Mouse (Mus musculus) MEL (cell line): ENCODE data around the gene Tesk1. TPM values are rescaled to one million over a fixed set of nuclear protein-coding genes. Genes with fewer than 3 reads are reported as not detected.

Experiments
- DNase-seq: peaks from one replicate; pipeline ENCODE4 v3.0.0; 2011; ENCODE audit warnings: low read depth, low spot score
- H3K27ac ChIP-seq: 2 replicates; pipeline ENCODE4 v1.5.1; 2012; ENCODE audit warnings: low read depth, mild to moderate bottlenecking, control low read depth, low read length, moderate library complexity; ENCODE audit not compliant: control insufficient read depth
- H3K27me3 ChIP-seq, 2 experiments: fragments of 150-350 bp in 1 of 2; sonication (generic) in 1 of 2; 2 replicates each; pipeline ENCODE4 v1.6.1; 2012; ENCODE audit warnings: low read length in 2 of 2, mild to moderate bottlenecking in 2 of 2, improper control_type of control experiment in 1 of 2, moderate library complexity in 1 of 2; ENCODE audit not compliant: insufficient read depth in 2 of 2, control insufficient read depth in 1 of 2
- H3K36me3 ChIP-seq, 2 experiments: 2 replicates each; pipeline ENCODE4 v1.6.1; 2012 to 2014; ENCODE audit warnings: low read length in 2 of 2, improper control_type of control experiment in 1 of 2, inconsistent platforms in 1 of 2, mild to moderate bottlenecking in 1 of 2; ENCODE audit not compliant: insufficient read depth in 2 of 2, control insufficient read depth in 1 of 2
- H3K4me1 ChIP-seq, 2 experiments: fragments of 150-350 bp in 1 of 2; sonication (generic) in 1 of 2; 2 replicates each; pipeline ENCODE4 v1.6.1; 2012; ENCODE audit warnings: low read length in 2 of 2, improper control_type of control experiment in 1 of 2, mild to moderate bottlenecking in 1 of 2; ENCODE audit not compliant: insufficient read depth in 2 of 2, control insufficient read depth in 1 of 2
- H3K4me3 ChIP-seq, 2 experiments: fragments of 150-350 bp in 1 of 2; sonication (generic) in 1 of 2; 2 replicates each; pipeline ENCODE4 v1.5.1; 2012; ENCODE audit warnings: low read depth in 2 of 2, low read length in 2 of 2, mild to moderate bottlenecking in 2 of 2, moderate library complexity in 2 of 2, control low read depth in 1 of 2, improper control_type of control experiment in 1 of 2; ENCODE audit not compliant: control insufficient read depth in 1 of 2, insufficient read depth in 1 of 2
- H3K79me2 ChIP-seq: 2 replicates; pipeline ENCODE4 v1.6.1; 2012; ENCODE audit warnings: mild to moderate bottlenecking, low read length, moderate library complexity; ENCODE audit not compliant: control insufficient read depth, poor library complexity, insufficient read depth
- H3K9ac ChIP-seq: 2 replicates; pipeline ENCODE4 v1.6.1; 2012; ENCODE audit warnings: low read depth, mild to moderate bottlenecking, control low read depth, low read length, moderate library complexity; ENCODE audit not compliant: control insufficient read depth, poor library complexity, severe bottlenecking
- H3K9me3 ChIP-seq: fragments of 150-350 bp; sonication (generic); replicated peaks from 2 replicates; pipeline ENCODE4 v1.6.1; 2012; ENCODE audit warnings: mild to moderate bottlenecking, low read length, improper control_type of control experiment, moderate library complexity; ENCODE audit not compliant: insufficient read depth
- BHLHE40 ChIP-seq: IDR thresholded peaks from 2 replicates; pipeline ENCODE4 v1.6.1; 2012; ENCODE audit warnings: low read depth, mild to moderate bottlenecking, inconsistent platforms, low read length, improper control_type of control experiment, borderline replicate concordance
- CHD2 ChIP-seq: IDR thresholded peaks from 2 replicates; pipeline ENCODE4 v1.6.1; 2011; ENCODE audit warnings: low read length, improper control_type of control experiment
- E2F4 ChIP-seq: IDR thresholded peaks from 2 replicates; pipeline ENCODE4 v1.6.1; 2011; ENCODE audit warnings: low read depth, low read length, improper control_type of control experiment, borderline replicate concordance
- ETS1 ChIP-seq: IDR thresholded peaks from 2 replicates; pipeline ENCODE4 v1.6.1; 2012; ENCODE audit warnings: low read depth, mild to moderate bottlenecking, inconsistent platforms, low read length, improper control_type of control experiment, moderate library complexity
- GABPA ChIP-seq: IDR thresholded peaks from 2 replicates; pipeline ENCODE4 v1.6.1; 2012; ENCODE audit warnings: low read depth, mild to moderate bottlenecking, inconsistent platforms, low read length, improper control_type of control experiment, moderate library complexity
- GATA1 ChIP-seq: IDR thresholded peaks from 2 replicates; pipeline ENCODE4 v1.6.1; 2011; ENCODE audit warnings: low read depth, low read length, improper control_type of control experiment
- JUND ChIP-seq: IDR thresholded peaks from 2 replicates; pipeline ENCODE4 v1.6.1; 2011; ENCODE audit warnings: low read depth, mild to moderate bottlenecking, improper control_type of control experiment, low read length
- KAT2A ChIP-seq: conservative IDR thresholded peaks from 2 replicates; pipeline ENCODE4 v1.6.1; 2012; ENCODE audit warnings: low read depth, low read length, improper control_type of control experiment, inconsistent platforms
- MAFK ChIP-seq: IDR thresholded peaks from 2 replicates; pipeline ENCODE4 v1.6.1; 2011; ENCODE audit warnings: low read depth, mild to moderate bottlenecking, low read length, improper control_type of control experiment, borderline replicate concordance
- MEF2A ChIP-seq: IDR thresholded peaks from 2 replicates; pipeline ENCODE4 v1.6.1; 2014; ENCODE audit warnings: low read depth, mild to moderate bottlenecking, inconsistent platforms, low read length, improper control_type of control experiment; ENCODE audit not compliant: poor library complexity, insufficient replicate concordance, severe bottlenecking; ENCODE audit errors: extremely low read depth
- MXI1 ChIP-seq: IDR thresholded peaks from 2 replicates; pipeline ENCODE4 v1.6.1; 2011; ENCODE audit warnings: mild to moderate bottlenecking, low read depth, low read length, improper control_type of control experiment
- POLR2A ChIP-seq, 2 experiments: IDR thresholded peaks; 2 replicates each; pipeline ENCODE4 v1.6.1; 2011 to 2012; ENCODE audit warnings: low read length in 2 of 2, mild to moderate bottlenecking in 2 of 2, control low read depth in 1 of 2, improper control_type of control experiment in 1 of 2, low read depth in 1 of 2, moderate library complexity in 1 of 2; ENCODE audit not compliant: control insufficient read depth in 1 of 2, insufficient read depth in 1 of 2, poor library complexity in 1 of 2
- RAD21 ChIP-seq: IDR thresholded peaks from 2 replicates; pipeline ENCODE4 v1.6.1; 2011; ENCODE audit warnings: mild to moderate bottlenecking, low read depth, low read length, improper control_type of control experiment
- SIN3A ChIP-seq: IDR thresholded peaks from 2 replicates; pipeline ENCODE4 v1.6.1; 2012; ENCODE audit warnings: low read length, improper control_type of control experiment, inconsistent platforms
- ZKSCAN1 ChIP-seq: IDR thresholded peaks from 2 replicates; pipeline ENCODE4 v1.6.1; 2012; ENCODE audit warnings: low read depth, mild to moderate bottlenecking, inconsistent platforms, low read length, improper control_type of control experiment, moderate library complexity
- ZNF384 ChIP-seq: IDR thresholded peaks from 2 replicates; pipeline ENCODE4 v1.6.1; 2012; ENCODE audit warnings: low read depth, mild to moderate bottlenecking, inconsistent platforms, low read length, improper control_type of control experiment
- polyA plus RNA-seq, 2 experiments: library from polyadenylated mRNA; stranded (reverse) in 1 of 2; unstranded in 1 of 2; fragments of >175 nt in 1 of 2; fragments of >200 nt in 1 of 2; gene quantifications; 2 replicates each; pipeline versions ENCODE4 v1.2.1 to v1.2.4; 2012; ENCODE audit warnings: low replicate concordance in 2 of 2, low read depth in 1 of 2; ENCODE audit not compliant: insufficient read length in 2 of 2, insufficient read depth in 1 of 2, missing spikeins in 1 of 2
- total RNA-seq: library from RNA; depleted of rRNA; stranded (reverse); fragments of 300-350 nt; gene quantifications from 2 replicates; pipeline ENCODE4 v1.2.3, GENCODE M21; 2012

Tesk1 gene
- total and polyA plus RNA-seq, 3 experiments = 9.1 to 24.6 TPM; not detected in 1

GRCm38 (mm10) chr4:43425648-43426380 lies 15.9 kb upstream of the Tesk1 start:
- no peak for DNase-seq
- H3K4me3 ChIP-seq = no peak overlapping the region
- no peak overlapping the region for H3K9ac ChIP-seq
- no peaks in the 10 kb centered on the region; a peak in 1 of 4 replicates for H3K36me3 ChIP-seq
- H3K27ac ChIP-seq = no peak overlapping the region
- no peaks in the 10 kb centered on the region for H3K79me2 ChIP-seq
- no peaks in the 10 kb centered on the region for H3K9me3 ChIP-seq
- TF ChIP-seq BHLHE40 (no peak), ETS1 (no peak), MEF2A (no peak), GATA1 (no peak), POLR2A (IDR thresholded peaks at IDR 0.05; ENCODE audit: control insufficient read depth in 1 of 2, insufficient read depth in 1 of 2, low read depth in 1 of 2, low read length in 2 of 2, poor library complexity in 1 of 2) (no peak), JUND (no peak), RAD21 (no peak), SIN3A (no peak), MXI1 (no peak), CHD2 (no peak), GABPA (no peak), ZKSCAN1 (no peak), KAT2A (no peak), ZNF384 (no peak), E2F4 (no peak)
- H3K4me1 ChIP-seq = no peaks in the 10 kb centered on the region
- no peaks in the 10 kb centered on the region for H3K27me3 ChIP-seq

GRCm38 (mm10) chr4:43426487-43426886 lies 15.3 kb upstream of the Tesk1 start:
- H3K9ac ChIP-seq = no peak overlapping the region

More at GRCm38 (mm10) chr4:43426487-43426886, 15.3 kb upstream of the Tesk1 start:
- Histone ChIP-seq H3K27ac (no peak overlapping the region), H3K79me2 (no peaks in the 10 kb centered on the region), H3K36me3 (no peaks in the 10 kb centered on the region; a peak in 1 of 4 replicates), H3K9me3 (no peaks in the 10 kb centered on the region), H3K4me1 (no peaks in the 10 kb centered on the region), H3K4me3 (no peak overlapping the region), H3K27me3 (no peaks in the 10 kb centered on the region)
- DNase-seq = no peak
- TF ChIP-seq POLR2A (IDR thresholded peaks at IDR 0.05; ENCODE audit: control insufficient read depth in 1 of 2, insufficient read depth in 1 of 2, low read depth in 1 of 2, low read length in 2 of 2, poor library complexity in 1 of 2) (no peak), ZKSCAN1 (no peak), MEF2A (no peak), MAFK (no peak)
